Mouse (Mus musculus) stomach, embryonic 16.5 days (tissue): Measurements from ENCODE around the gene Vmn1r43. TPM values are rescaled to one million over a fixed set of nuclear protein-coding genes. Genes with fewer than 3 reads are reported as not detected.

Experiments used
- polyA plus RNA-seq: library from polyadenylated mRNA; unstranded; fragments of >200 nt; fragmentation: Nextera tagmentation; extraction: Ambion mirVana; gene quantifications from 2 replicates; pipeline ENCODE4 v1.2.1, GENCODE M21; 2015

The Vmn1r43 gene
- polyA plus RNA-seq, 1 experiment from 2014 or later, result 0.01 TPM

Other genes with a start within 250 kb of the Vmn1r43 start
- gene Txnrd3, start 232.4 kb downstream of the Vmn1r43 start, polyA plus RNA-seq, result 6.6 and 8.0 TPM in 2 replicates
- gene Vmn1r40, start 168.9 kb downstream of the Vmn1r43 start, polyA plus RNA-seq, result not detected in 2 replicates
- not detected in 2 replicates for gene Vmn1r41, start 135.6 kb downstream of the Vmn1r43 start, polyA plus RNA-seq
- not detected in 2 replicates for gene Vmn1r42, start within 50 bp of the Vmn1r43 start, polyA plus RNA-seq
- gene Vmn1r44, start 7.2 kb upstream of the Vmn1r43 start, polyA plus RNA-seq, result not detected in 2 replicates
- gene Vmn1r45, start 64.2 kb upstream of the Vmn1r43 start, polyA plus RNA-seq, result not detected in 2 replicates
- gene Vmn1r46, start 92.9 kb upstream of the Vmn1r43 start, polyA plus RNA-seq, result not detected in 2 replicates
- not detected in 2 replicates for gene Vmn1r47, start 139.7 kb upstream of the Vmn1r43 start, polyA plus RNA-seq
- not detected in 2 replicates for gene Vmn1r48, start 160.4 kb upstream of the Vmn1r43 start, polyA plus RNA-seq
- gene Vmn1r49, start 202.1 kb upstream of the Vmn1r43 start, polyA plus RNA-seq, result not detected in 2 replicates
- gene Vmn1r50, start 225.0 kb upstream of the Vmn1r43 start, polyA plus RNA-seq, result not detected in 2 replicates
- gene Vmn1r51, start 246.2 kb upstream of the Vmn1r43 start, polyA plus RNA-seq, result not detected in 2 replicates